Mouse (Mus musculus): ENCODE measurements around the gene Soga1. TPM values are rescaled to one million over a fixed set of nuclear protein-coding genes. Genes with fewer than 3 reads are reported as not detected.

The Soga1 gene
- polyA plus RNA-seq, 1 experiment from 2014 or later = 9.8 TPM

DNA sequence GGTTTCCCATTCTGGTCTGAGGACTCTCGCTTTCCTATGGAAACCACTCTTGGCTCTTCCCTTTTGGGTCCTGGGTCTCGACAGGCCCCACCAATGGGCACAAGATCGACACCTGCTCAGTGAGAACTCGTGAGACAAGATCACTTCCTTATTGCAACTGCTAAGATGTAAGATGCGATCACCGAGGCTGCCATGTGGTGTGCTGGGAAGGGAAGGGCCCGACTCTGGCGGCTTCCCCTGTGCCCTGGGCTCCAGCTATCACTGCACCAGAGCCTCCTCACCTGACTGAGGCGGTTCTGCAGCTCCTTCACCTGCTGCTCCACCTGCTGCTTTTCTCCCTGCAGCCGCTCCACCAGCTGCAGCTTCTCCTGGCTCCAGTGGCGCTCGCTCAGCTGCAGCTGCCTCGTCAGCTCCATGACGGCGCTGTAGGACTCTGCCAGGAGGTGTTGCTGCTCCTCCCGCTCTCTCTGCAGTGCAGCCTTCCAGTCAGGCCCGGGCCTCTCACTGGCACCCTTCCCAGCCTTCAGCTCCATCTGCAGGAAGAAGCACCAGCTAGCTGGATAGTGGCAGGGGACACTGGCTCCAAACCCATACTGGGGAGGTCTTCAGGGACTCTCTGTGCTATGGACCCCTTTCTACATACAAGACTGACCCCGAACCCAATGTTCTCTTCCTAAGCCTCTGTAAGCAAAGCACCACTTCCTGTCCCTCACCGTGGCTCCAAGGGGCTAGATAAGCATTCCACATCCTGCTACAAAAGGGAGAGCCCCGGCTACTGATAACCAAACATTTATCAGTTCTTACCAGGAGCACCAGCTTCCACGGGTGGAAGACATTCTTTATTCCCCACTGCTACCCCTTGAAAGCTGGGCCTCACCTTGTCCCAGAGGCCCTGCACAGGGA lies 51.7 kb downstream of the Soga1 start:
- no peaks in the 10 kb centered on the region for H3K4me1 ChIP-seq (replicated peaks; ENCODE audit: control insufficient read depth, insufficient read depth, low read length)
- peaks cover 56% of the 10 kb centered on the region for H3K36me3 ChIP-seq (ENCODE audit: control insufficient read depth, insufficient read depth, low read length)
- H3K9me3 ChIP-seq (ENCODE audit: control insufficient read depth, low read length) = no peaks in the 10 kb centered on the region
- H3K4me2 ChIP-seq (replicated peaks; ENCODE audit: low read depth, low read length) = no peak overlapping the region
- H3K27me3 ChIP-seq (ENCODE audit: control insufficient read depth, insufficient read depth, low read length) = no peaks in the 10 kb centered on the region
- H3K27ac ChIP-seq (ENCODE audit: low read depth, low read length) = no peak overlapping the region
- no peak for DNase-seq (ENCODE audit: low spot score)
- WGBS = 95% methylated on average over 21 of the region's 21 CpGs
- no peak overlapping the region for H3K9ac ChIP-seq (ENCODE audit: low read depth, low read length)
- ATAC-seq (ENCODE audit: low FRiP score) = no peak
- H3K4me3 ChIP-seq (ENCODE audit: low read depth, low read length) = no peak overlapping the region

DNA sequence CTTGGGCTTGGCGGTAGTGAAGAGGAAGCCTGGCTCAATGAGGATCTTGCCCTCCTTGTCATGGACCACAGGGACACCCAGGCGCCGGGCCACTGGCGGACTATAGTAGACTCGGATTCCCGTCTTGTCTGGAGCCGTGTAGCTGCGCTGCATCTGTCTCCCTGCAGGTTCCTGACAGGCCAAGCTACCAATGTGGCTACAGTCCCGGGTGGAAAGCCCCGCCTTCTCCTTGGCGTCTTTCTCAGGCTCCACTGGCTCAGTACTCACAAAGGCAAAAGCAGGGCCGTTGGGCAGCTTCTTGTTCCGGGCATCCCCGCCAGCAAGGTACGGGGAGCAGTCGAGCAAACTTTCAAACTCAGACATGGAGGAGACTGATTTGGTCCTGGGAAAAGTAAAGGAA lies 57.9 kb downstream of the Soga1 start:
- no peaks in the 10 kb centered on the region for H3K27me3 ChIP-seq (ENCODE audit: control insufficient read depth, insufficient read depth, low read length)
- H3K4me2 ChIP-seq (replicated peaks; ENCODE audit: low read depth, low read length) = no peak overlapping the region
- no peak overlapping the region for H3K9ac ChIP-seq (ENCODE audit: low read depth, low read length)
- H3K4me3 ChIP-seq (ENCODE audit: low read depth, low read length) = no peak overlapping the region
- H3K27ac ChIP-seq (ENCODE audit: low read depth, low read length) = no peak overlapping the region
- ATAC-seq (ENCODE audit: low FRiP score) (no peak), DNase-seq (ENCODE audit: low spot score) (no peak)
- H3K4me1 ChIP-seq (replicated peaks; ENCODE audit: control insufficient read depth, insufficient read depth, low read length) = no peaks in the 10 kb centered on the region
- no peaks in the 10 kb centered on the region for H3K9me3 ChIP-seq (ENCODE audit: control insufficient read depth, low read length)
- 95% methylated on average over 16 of the region's 16 CpGs for WGBS
- H3K36me3 ChIP-seq (ENCODE audit: control insufficient read depth, insufficient read depth, low read length) = peaks cover 55% of the 10 kb centered on the region

DNA sequence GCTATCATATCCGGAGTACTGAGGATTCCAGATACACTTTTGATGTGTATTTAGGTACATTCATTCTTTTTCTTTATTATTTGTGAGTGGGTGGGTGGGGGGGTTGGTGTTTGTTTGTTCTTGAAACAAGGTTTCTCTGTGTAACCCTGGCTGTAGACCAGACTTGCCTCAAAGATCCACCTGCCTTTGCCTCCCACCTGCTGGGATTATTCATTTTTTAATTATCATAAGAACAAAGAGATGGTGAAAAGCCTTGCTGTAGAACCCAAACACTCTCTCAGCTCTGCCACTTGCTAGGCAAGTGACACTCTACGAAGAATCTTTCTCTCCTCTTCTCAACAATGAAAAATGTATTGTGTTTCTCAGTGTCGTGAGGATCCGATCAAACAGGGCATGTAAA lies 59.8 kb downstream of the Soga1 start:
- Histone ChIP-seq H3K27ac (ENCODE audit: low read depth, low read length) (no peak overlapping the region), H3K27me3 (ENCODE audit: control insufficient read depth, insufficient read depth, low read length) (no peaks in the 10 kb centered on the region), H3K4me2 (replicated peaks; ENCODE audit: low read depth, low read length) (no peak overlapping the region), H3K4me3 (ENCODE audit: low read depth, low read length) (no peak overlapping the region), H3K9me3 (ENCODE audit: control insufficient read depth, low read length) (no peaks in the 10 kb centered on the region), H3K4me1 (replicated peaks; ENCODE audit: control insufficient read depth, insufficient read depth, low read length) (no peaks in the 10 kb centered on the region), H3K36me3 (ENCODE audit: control insufficient read depth, insufficient read depth, low read length) (peaks cover 42% of the 10 kb centered on the region), H3K9ac (ENCODE audit: low read depth, low read length) (no peak overlapping the region)
- ATAC-seq (ENCODE audit: low FRiP score) (no peak), DNase-seq (ENCODE audit: low spot score) (no peak)
- WGBS = 87% methylated on average over 4 of the region's 4 CpGs

DNA sequence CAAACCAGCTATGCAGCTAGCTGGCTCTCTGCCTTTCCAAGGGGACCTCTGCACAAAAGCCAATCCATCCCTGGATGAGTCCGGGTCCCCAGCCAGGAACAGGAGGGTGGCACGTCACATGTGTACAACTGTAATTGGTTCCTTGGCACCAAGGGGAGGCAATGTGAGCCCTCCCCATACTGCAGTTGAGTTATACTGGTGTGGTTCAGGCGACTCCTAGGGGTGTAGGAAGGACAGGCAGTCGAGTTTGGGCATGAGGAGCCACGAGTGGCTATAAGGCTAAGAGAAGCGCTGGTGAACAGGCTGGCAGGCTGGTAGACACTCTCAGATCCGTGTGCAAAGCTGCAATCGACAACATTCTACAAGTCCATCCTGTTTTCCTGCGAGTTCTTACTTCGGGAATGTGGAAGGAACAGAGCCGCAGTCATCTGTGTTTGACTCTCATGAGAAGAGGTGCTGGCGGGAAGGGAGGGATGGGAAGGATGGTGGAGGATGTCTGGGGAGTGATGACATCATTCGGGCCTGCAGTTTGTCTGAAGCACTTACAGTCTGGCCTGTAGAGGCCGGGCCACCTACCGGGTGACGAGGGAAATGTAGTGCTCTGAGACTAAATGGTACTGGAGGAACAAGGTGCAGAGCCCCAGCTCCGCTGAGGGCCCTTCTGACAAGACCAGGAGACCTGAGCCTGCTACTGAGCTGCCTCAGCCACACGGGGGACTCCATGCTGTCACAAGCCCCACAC lies 62.4 kb downstream of the Soga1 start:
- H3K4me1 ChIP-seq (replicated peaks; ENCODE audit: control insufficient read depth, insufficient read depth, low read length) = no peaks in the 10 kb centered on the region
- no peak for DNase-seq (ENCODE audit: low spot score)
- H3K9me3 ChIP-seq (ENCODE audit: control insufficient read depth, low read length) = no peaks in the 10 kb centered on the region
- H3K9ac ChIP-seq (ENCODE audit: low read depth, low read length) = no peak overlapping the region
- H3K36me3 ChIP-seq (ENCODE audit: control insufficient read depth, insufficient read depth, low read length) = peaks cover 28% of the 10 kb centered on the region
- H3K27ac ChIP-seq (ENCODE audit: low read depth, low read length) = no peak overlapping the region
- no peaks in the 10 kb centered on the region for H3K27me3 ChIP-seq (ENCODE audit: control insufficient read depth, insufficient read depth, low read length)
- H3K4me3 ChIP-seq (ENCODE audit: low read depth, low read length) = no peak overlapping the region
- no peak for ATAC-seq (ENCODE audit: low FRiP score)
- no peak overlapping the region for H3K4me2 ChIP-seq (replicated peaks; ENCODE audit: low read depth, low read length)
- 85% methylated on average over 18 of the region's 18 CpGs for WGBS

DNA sequence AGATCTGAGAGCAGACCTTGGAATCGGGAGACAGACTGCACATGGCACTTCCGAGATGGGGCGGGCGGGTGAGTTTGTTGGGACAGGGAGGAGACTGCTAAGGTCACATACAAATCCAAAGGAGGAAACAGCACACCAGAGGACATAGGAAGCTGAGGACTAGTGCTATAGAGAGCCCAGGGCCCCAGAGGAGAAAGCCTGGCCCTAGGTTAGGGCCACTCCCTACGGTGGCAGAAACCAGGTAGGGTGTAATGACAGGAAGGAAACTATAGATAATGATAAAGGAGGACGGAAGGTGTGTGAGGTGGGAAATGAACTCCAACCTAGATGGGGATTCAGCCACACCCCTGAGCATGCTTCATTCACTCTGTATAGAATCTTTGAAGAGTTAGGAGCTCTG lies 66.7 kb downstream of the Soga1 start:
- Histone ChIP-seq H3K4me3 (ENCODE audit: low read depth, low read length) (no peak overlapping the region), H3K27ac (ENCODE audit: low read depth, low read length) (no peak overlapping the region), H3K9me3 (ENCODE audit: control insufficient read depth, low read length) (no peaks in the 10 kb centered on the region), H3K36me3 (ENCODE audit: control insufficient read depth, insufficient read depth, low read length) (peaks cover 6% of the 10 kb centered on the region; the same call in 1 of the 2 replicates), H3K4me2 (replicated peaks; ENCODE audit: low read depth, low read length) (no peak overlapping the region), H3K4me1 (replicated peaks; ENCODE audit: control insufficient read depth, insufficient read depth, low read length) (no peaks in the 10 kb centered on the region), H3K27me3 (ENCODE audit: control insufficient read depth, insufficient read depth, low read length) (no peaks in the 10 kb centered on the region), H3K9ac (ENCODE audit: low read depth, low read length) (no peak overlapping the region)
- ATAC-seq (ENCODE audit: low FRiP score) (no peak), DNase-seq (ENCODE audit: low spot score) (no peak)
- WGBS = 88% methylated on average over 6 of the region's 6 CpGs

DNA sequence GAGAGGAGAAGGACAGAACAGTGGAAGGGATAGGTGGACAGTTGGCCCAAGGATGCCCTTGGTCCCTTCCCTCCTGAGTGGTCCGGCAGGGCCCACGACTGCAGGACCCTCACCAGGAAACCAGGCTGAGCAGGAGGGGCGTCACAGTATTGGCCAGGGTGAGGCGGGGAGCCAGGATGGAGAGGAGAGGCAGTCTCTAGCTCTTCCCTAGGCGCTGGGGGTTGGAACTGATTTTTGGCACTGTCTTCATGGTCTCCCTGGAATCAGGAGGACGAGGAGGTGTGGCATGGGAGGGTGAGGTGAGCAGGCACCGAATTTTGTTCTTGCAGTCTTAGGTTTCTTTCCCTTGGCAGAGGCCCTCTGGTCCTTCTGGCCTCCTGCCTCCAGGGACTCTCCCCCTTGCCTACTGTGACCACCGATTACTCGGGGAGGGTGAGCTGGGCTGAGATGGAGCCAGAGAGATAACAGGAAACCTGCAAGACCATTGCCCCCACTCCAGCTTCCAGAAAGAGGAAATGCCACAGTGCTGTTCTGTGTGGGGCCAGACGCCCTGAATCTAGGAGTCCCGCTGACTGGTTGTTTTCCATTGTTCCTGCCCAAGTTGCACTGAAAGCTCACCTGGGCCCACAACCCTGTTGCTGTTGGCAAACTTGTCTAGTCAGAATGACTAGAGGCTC lies 68.3 kb downstream of the Soga1 start:
- no peak overlapping the region for H3K9ac ChIP-seq (ENCODE audit: low read depth, low read length)
- 0 out of 2 replicates have a peak, but pooled peaks cover 1% of the 10 kb centered on the region for H3K4me1 ChIP-seq (replicated peaks; ENCODE audit: control insufficient read depth, insufficient read depth, low read length)
- H3K4me2 ChIP-seq (replicated peaks; ENCODE audit: low read depth, low read length) = no peak overlapping the region
- H3K9me3 ChIP-seq (ENCODE audit: control insufficient read depth, low read length) = no peaks in the 10 kb centered on the region
- H3K4me3 ChIP-seq (ENCODE audit: low read depth, low read length) = no peak overlapping the region
- H3K27ac ChIP-seq (ENCODE audit: low read depth, low read length) = no peak overlapping the region
- 0 out of 2 replicates have a peak, but pooled peaks cover 2% of the 10 kb centered on the region for H3K36me3 ChIP-seq (ENCODE audit: control insufficient read depth, insufficient read depth, low read length)
- DNase-seq (ENCODE audit: low spot score) (no peak), ATAC-seq (ENCODE audit: low FRiP score) (no peak)
- WGBS = 65% methylated on average over 11 of the region's 11 CpGs
- no peaks in the 10 kb centered on the region for H3K27me3 ChIP-seq (ENCODE audit: control insufficient read depth, insufficient read depth, low read length)

DNA sequence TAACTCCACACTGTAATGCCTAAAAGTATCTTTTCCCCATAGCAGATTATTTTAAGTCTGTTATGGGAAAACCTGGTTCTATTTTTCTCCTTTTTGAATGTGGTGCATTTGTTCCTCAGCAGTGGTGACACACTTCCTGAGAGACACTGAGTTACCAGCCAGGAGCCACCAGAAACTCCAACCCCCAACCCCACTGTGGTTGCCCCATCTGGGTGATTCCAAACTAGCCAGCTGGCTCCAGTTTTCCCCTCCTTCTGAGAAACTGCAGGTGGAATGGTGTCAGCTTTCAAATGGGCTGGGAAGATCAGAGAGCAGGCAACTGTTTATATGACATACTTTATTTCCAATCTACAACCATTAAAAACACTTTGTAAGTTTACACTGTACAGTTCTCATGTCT lies 68.9 kb downstream of the Soga1 start:
- H3K36me3 ChIP-seq (ENCODE audit: control insufficient read depth, insufficient read depth, low read length) = 0 out of 2 replicates have a peak, but pooled peaks cover 2% of the 10 kb centered on the region
- 0 out of 2 replicates have a peak, but pooled peaks cover 2% of the 10 kb centered on the region for H3K4me1 ChIP-seq (replicated peaks; ENCODE audit: control insufficient read depth, insufficient read depth, low read length)
- H3K9ac ChIP-seq (ENCODE audit: low read depth, low read length) = no peak overlapping the region
- ATAC-seq (ENCODE audit: low FRiP score) (no peak), DNase-seq (ENCODE audit: low spot score) (no peak)
- no peak overlapping the region for H3K4me2 ChIP-seq (replicated peaks; ENCODE audit: low read depth, low read length)
- H3K9me3 ChIP-seq (ENCODE audit: control insufficient read depth, low read length) = no peaks in the 10 kb centered on the region
- no peak overlapping the region for H3K27ac ChIP-seq (ENCODE audit: low read depth, low read length)
- no peak overlapping the region for H3K4me3 ChIP-seq (ENCODE audit: low read depth, low read length)
- no peaks in the 10 kb centered on the region for H3K27me3 ChIP-seq (ENCODE audit: control insufficient read depth, insufficient read depth, low read length)

DNA sequence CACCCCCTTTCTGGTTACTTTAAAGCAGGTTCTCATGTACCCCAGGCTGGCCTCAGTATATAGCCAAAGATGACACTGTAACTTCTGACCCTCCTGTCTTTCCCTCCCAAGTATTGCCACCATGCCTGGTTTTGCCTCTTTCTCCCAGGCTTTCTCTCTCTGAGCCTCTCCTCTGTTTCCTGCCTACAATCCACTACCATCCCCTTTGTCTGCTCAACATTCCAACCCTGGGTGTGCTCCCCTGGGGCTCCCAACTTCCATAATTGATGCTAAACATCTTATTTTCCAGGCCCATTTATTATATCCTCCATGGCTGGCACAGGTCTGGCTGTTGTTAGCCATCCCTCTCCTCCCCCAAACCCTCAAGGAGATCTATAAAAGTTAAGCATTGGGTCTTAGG lies 70.5 kb downstream of the Soga1 start:
- no peaks in the 10 kb centered on the region for H3K27me3 ChIP-seq (ENCODE audit: control insufficient read depth, insufficient read depth, low read length)
- H3K9ac ChIP-seq (ENCODE audit: low read depth, low read length) = no peak overlapping the region
- H3K36me3 ChIP-seq (ENCODE audit: control insufficient read depth, insufficient read depth, low read length) = no peaks in the 10 kb centered on the region
- no peak overlapping the region for H3K27ac ChIP-seq (ENCODE audit: low read depth, low read length)
- no peak for ATAC-seq (ENCODE audit: low FRiP score)
- no peaks in the 10 kb centered on the region for H3K9me3 ChIP-seq (ENCODE audit: control insufficient read depth, low read length)
- DNase-seq (ENCODE audit: low spot score) = no peak
- H3K4me3 ChIP-seq (ENCODE audit: low read depth, low read length) = no peak overlapping the region
- H3K4me1 ChIP-seq (replicated peaks; ENCODE audit: control insufficient read depth, insufficient read depth, low read length) = 0 out of 2 replicates have a peak, but pooled peaks cover 2% of the 10 kb centered on the region
- no peak overlapping the region for H3K4me2 ChIP-seq (replicated peaks; ENCODE audit: low read depth, low read length)
